Mouse (Mus musculus) kidney, postnatal 14 days (tissue): ENCODE data around the gene Smad1.

Experiments used
- DNase-seq: peaks from one replicate; pipeline ENCODE4 v3.0.0; 2022; ENCODE audit warnings: mixed read lengths

Gene Smad1

GRCm38 (mm10) chr8:79294610-79295275 is 104.6 kb downstream of the Smad1 start, which contains the start of gene Mmaa:
Gene Mmaa, minus strand, starts transcription at chr8:79294937.
- DNase-seq = peak; percentile 99

GRCm38 (mm10) chr8:79293841-79294240 is 105.5 kb downstream of the Smad1 start:
- no peak for DNase-seq

GRCm38 (mm10) chr8:79292712-79293264 is 106.5 kb downstream of the Smad1 start:
- DNase-seq = no peak

- peak; percentile 22 for DNase-seq
These were observed 109.7 kb downstream of the Smad1 start for GRCm38 (mm10) chr8:79289592-79289991.

GRCm38 (mm10) chr8:79288681-79289080 is 110.6 kb downstream of the Smad1 start:
- no peak for DNase-seq
